Mouse (Mus musculus): ENCODE data around the gene Rbm46.

Gene Rbm46

GRCm38 (mm10) chr3:82876372-82876739 is at the start of gene Rbm46:
TSS of gene Rbm46 (minus strand) at chr3:82876483.
- peak; percentile 66 to 86 for DNase-seq (ENCODE audit: low spot score in 2 of 2)

- DNase-seq (ENCODE audit: low spot score in 2 of 2), result no peak
Observed at GRCm38 (mm10) chr3:82915632-82916031, 39.3 kb upstream of the Rbm46 start.

- no peak for DNase-seq (ENCODE audit: low spot score in 2 of 2)
Observed at GRCm38 (mm10) chr3:82908671-82909070, 32.4 kb upstream of the Rbm46 start.

DNA sequence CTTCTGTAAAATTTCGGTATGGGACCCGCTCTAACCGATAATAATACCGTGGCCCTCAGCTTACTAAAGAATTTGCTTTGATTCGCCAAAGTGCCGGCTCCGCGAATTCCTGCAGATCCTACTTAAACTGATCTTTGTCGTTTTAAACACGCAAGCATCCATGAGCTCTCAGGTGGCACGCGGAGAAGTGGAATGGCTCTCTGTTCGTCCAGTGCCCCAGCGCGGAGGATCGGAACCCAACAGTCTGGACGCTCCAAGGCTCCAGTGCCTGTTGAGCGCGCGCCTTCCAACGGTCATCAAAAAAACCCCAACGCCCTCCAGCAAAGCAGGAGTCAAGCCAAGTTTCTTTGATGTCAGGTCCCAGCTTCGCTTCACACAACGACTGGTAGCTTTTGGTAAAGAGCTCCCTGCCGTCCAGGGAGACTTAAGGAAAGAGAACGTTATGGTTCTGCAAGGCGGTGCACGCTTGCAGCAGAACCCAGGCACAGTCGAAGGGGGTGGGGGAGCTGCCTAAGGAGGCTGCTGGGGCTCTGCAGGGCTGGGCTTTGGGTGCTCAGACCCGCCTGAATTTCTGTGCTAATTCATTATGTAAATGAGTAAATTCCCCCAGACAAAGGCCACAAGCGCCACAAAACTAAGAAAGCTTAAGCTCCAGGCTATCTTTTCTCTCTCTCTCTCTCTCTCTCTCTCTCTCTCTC is 28.1 kb upstream of the Rbm46 start:
- peak in 1 of 2 experiments; percentile 5 for DNase-seq (ENCODE audit: low spot score in 2 of 2)

GRCm38 (mm10) chr3:82903613-82904205 is 27.4 kb upstream of the Rbm46 start, which contains the start of gene Lrat:
TSS of gene Lrat (minus strand) at chr3:82903973.
- peak in 1 of 2 experiments; percentile 4 for DNase-seq (ENCODE audit: low spot score in 2 of 2)

- DNase-seq (ENCODE audit: low spot score in 2 of 2), result no peak
Observed at GRCm38 (mm10) chr3:82902757-82903612, 26.7 kb upstream of the Rbm46 start.

GRCm38 (mm10) chr3:82888842-82889241 is 12.6 kb upstream of the Rbm46 start:
- no peak for DNase-seq (ENCODE audit: low spot score in 2 of 2)

- DNase-seq (ENCODE audit: low spot score in 2 of 2), result peak in 1 of 2 experiments; percentile 39
Observed at GRCm38 (mm10) chr3:82877258-82877657, 975 bp upstream of the Rbm46 start.

- no peak for DNase-seq (ENCODE audit: low spot score in 2 of 2)
Observed at GRCm38 (mm10) chr3:82875671-82876371, 462 bp downstream of the Rbm46 start.

GRCm38 (mm10) chr3:82857414-82858077 is 18.7 kb downstream of the Rbm46 start:
- peak in 1 of 2 experiments; percentile 51 for DNase-seq (ENCODE audit: low spot score in 2 of 2)

GRCm38 (mm10) chr3:82825165-82825564 is 51.1 kb downstream of the Rbm46 start:
- DNase-seq (ENCODE audit: low spot score in 2 of 2), result no peak

GRCm38 (mm10) chr3:82811851-82812250 is 64.4 kb downstream of the Rbm46 start:
- DNase-seq (ENCODE audit: low spot score in 2 of 2), result no peak

DNA sequence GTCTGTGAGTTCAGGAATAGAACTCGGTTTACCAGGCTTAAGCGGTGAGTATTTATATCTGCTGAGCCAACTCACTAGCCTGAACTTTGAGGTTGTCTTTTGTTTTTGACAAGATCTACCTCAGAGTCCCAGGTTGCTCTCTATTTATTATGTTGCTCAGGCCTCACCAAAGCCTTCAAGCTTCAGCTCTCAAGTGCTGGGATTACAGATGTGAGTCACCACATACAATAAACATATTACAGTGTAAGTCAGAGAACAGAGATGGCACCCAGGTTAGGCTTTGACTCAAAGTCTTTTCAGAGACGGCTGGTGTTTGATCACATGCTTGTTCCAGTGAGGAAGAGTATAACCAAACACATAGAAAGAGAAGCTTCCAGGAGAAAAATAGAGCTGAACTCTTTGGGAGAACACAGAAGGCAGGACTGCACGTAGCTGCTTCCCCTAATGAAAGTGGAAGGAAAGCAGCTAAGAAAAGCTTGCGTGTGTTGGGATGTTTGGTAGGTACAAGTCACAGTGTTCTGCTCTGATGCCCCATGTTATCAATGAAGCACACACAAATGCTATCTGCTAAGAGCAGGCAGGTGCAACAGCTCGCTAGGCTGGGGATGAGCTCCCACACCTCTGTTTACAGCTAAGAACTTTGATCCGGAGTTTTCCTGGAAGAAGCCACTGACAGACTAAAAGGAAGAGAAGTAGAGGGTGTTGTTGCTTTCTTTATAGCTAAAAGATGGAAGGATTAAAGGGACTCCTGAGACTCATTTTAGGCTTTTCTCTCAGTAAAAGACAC is 65.8 kb downstream of the Rbm46 start:
- DNase-seq (ENCODE audit: low spot score in 2 of 2), result no peak

- DNase-seq (ENCODE audit: low spot score in 2 of 2), result no peak
Observed at GRCm38 (mm10) chr3:82809769-82810168, 66.5 kb downstream of the Rbm46 start.

GRCm38 (mm10) chr3:82808323-82808911 is 67.9 kb downstream of the Rbm46 start:
- no peak for DNase-seq (ENCODE audit: low spot score in 2 of 2)

DNA sequence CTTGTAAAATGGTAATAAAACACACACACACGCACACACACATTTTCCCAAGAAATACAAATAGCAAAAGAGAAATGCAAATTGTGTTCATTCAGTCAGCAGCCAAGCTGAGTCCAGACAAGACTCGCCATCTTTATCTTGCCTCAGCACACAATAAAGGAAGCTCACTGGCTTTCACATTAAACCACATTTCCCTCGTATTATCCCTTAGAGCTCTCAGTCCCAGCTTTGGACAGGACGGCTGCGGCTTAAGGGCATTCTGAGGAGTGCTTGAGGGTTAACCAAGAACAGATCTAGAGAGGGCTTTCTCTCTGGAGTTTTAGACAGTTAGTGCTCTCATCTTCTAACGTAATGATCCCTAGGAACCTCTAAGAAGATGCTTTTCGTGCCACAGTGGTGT is 71.0 kb downstream of the Rbm46 start:
- no peak for DNase-seq (ENCODE audit: low spot score in 2 of 2)

GRCm38 (mm10) chr3:82800470-82800843 is 75.8 kb downstream of the Rbm46 start:
- no peak for DNase-seq (ENCODE audit: low spot score in 2 of 2)

GRCm38 (mm10) chr3:82799735-82800469 is 76.4 kb downstream of the Rbm46 start:
- DNase-seq (ENCODE audit: low spot score in 2 of 2), result no peak

DNA sequence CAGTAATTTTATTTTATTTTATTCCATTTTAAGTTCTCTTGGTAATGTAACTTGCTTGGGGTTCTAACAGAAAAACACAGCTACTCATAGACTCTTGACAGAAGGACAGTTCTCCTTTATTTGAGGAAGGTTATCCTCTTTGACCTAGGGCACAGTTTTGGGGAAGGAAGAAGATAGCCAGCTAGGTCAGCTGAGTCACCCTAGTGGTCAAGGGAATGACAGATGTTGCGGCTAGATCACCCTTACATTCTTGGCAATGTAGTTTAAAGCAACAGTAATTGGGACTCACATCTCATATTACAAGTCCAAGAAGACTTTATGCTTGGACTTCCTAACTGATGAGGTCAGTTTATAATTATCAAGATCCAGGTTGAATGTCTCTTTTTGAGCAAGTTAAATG is 82.6 kb downstream of the Rbm46 start:
- DNase-seq (ENCODE audit: low spot score in 2 of 2), result no peak

Data from cerebellum, postnatal 4 days (tissue).